Mouse (Mus musculus) heart, embryonic 11.5 days (tissue): Measurements from ENCODE around the gene Dcpp2. TPM values are rescaled to one million over a fixed set of nuclear protein-coding genes. Genes with fewer than 3 reads are reported as not detected.
"Not testable (repeated sequence)": the region's sequence is repeated elsewhere in the genome, so short reads cannot be mapped to it uniquely, and the experiment has no call there.

Source experiments
- ATAC-seq: fragments of 200-750 bp; cut with Nextera tagmentation; replicated peaks from 2 replicates; pipeline ENCODE4 v1.8.0; 2017; ENCODE audit warnings: moderate library complexity; ENCODE audit not compliant: insufficient number of reproducible peaks, low FRiP score, low TSS enrichment
- H3K27ac ChIP-seq: fragments of 300-500 bp; sonication (generic); 2 replicates; pipeline ENCODE4 v1.5.1; 2014; ENCODE audit warnings: mild to moderate bottlenecking, low read depth, low read length
- H3K27me3 ChIP-seq: fragments of 300-500 bp; sonication (generic); 2 replicates; pipeline ENCODE4 v1.6.1; 2014; ENCODE audit warnings: mild to moderate bottlenecking, low read length, mixed read lengths; ENCODE audit not compliant: control insufficient read depth, insufficient read depth
- H3K36me3 ChIP-seq: fragments of 300-500 bp; sonication (generic); 2 replicates; pipeline ENCODE4 v1.6.1; 2014; ENCODE audit warnings: mild to moderate bottlenecking, low read length, moderate library complexity, mixed read lengths; ENCODE audit not compliant: control insufficient read depth, insufficient read depth
- H3K4me1 ChIP-seq: fragments of 300-500 bp; sonication (generic); 2 replicates; pipeline ENCODE4 v1.6.1; 2014; ENCODE audit warnings: low read length; ENCODE audit not compliant: control insufficient read depth, insufficient read depth
- H3K4me2 ChIP-seq: fragments of 300-500 bp; sonication (generic); 2 replicates; pipeline ENCODE4 v1.6.1; 2014; ENCODE audit warnings: mild to moderate bottlenecking, moderate library complexity
- H3K4me3 ChIP-seq: fragments of 300-500 bp; sonication (generic); 2 replicates; pipeline ENCODE4 v1.5.1; 2014; ENCODE audit warnings: low read depth, low read length
- H3K9ac ChIP-seq: fragments of 300-500 bp; sonication (generic); 2 replicates; pipeline ENCODE4 v1.6.1; 2014; ENCODE audit warnings: mild to moderate bottlenecking, low read depth, low read length, moderate library complexity
- H3K9me3 ChIP-seq: fragments of 300-500 bp; sonication (generic); replicated peaks from 2 replicates; pipeline ENCODE4 v1.6.1; 2016; ENCODE audit warnings: low read length; ENCODE audit not compliant: control insufficient read depth
- WGBS: fragments of 180-500 bp; shearing (Covaris S2); extraction: QIAGEN DNeasy Blood & Tissue Kit; methylation state at CpG from one replicate; pipeline ENCODE4 v1.1.7; 2014; ENCODE audit not compliant: insufficient replicate concordance; 5-methylcytosine and 5-hydroxymethylcytosine counted together
- polyA plus RNA-seq: library from polyadenylated mRNA; unstranded; fragments of >200 nt; fragmentation: Nextera tagmentation; extraction: Ambion mirVana; gene quantifications from 2 replicates; pipeline ENCODE4 v1.2.1, GENCODE M21; 2014

Gene Dcpp2
- not detected in 2 replicates for polyA plus RNA-seq

DNA sequence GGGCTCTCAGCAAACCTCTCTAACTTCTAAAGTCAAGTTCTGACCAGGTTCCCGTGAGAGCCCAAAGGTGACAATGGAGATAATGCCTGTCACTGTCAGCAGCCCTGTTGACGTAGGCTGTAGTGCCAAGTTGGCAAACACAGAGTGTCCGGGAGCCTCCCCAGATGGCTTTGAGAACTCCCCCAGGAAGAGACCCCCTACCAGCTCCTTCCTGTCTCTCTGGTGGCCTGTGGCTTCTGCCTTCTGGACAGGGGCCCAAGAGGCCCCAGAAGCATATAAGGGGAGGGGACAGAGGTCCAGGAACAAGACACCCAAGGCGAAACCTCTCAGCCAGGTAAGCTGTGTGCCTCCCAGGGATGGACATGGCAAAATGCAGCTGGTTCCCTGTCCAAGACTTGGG is at the start of gene Dcpp2, which contains the start of gene Dcpp1:
Dcpp2 (plus strand) TSS at position 305 of the 400 bp plus-strand sequence.
Dcpp1 (plus strand) TSS at position 301 of the 400 bp plus-strand sequence.
- H3K9me3 ChIP-seq, H3K36me3 ChIP-seq, H3K4me2 ChIP-seq, H3K4me3 ChIP-seq, H3K4me1 ChIP-seq, H3K9ac ChIP-seq, ATAC-seq, H3K27ac ChIP-seq, H3K27me3 ChIP-seq: not testable (repeated sequence)
- WGBS, result 42% methylated on average over 4 of the region's 4 CpGs

DNA sequence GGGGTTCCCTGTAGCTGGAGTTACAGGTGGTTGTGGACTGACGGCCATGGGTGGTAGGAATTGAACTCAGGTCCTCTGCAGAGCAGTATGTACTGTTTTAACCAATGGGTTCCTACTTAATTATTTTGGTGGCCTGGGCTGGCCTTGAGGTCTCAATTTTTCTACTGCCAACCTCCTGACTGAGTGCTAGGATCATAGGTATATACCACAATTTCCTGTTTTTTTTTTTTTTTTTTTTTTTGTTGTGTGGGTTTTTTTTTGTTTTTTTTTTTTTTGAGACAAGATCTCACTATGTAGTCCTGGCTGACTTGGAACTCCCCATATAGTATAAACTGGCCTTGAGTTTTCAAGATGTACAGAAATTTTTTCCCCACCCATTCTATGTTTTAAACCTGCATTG is 49.5 kb upstream of the Dcpp2 start:
- Histone ChIP-seq H3K9ac (no peak overlapping the region), H3K27me3 (peaks cover 20% of the 10 kb centered on the region), H3K4me3 (no peak overlapping the region), H3K9me3 (0 out of 2 replicates have a peak, but pooled peaks cover 2% of the 10 kb centered on the region), H3K27ac (no peak overlapping the region), H3K36me3 (peaks cover under 1% of the 10 kb centered on the region), H3K4me2 (no peak overlapping the region), H3K4me1 (peaks cover 6% of the 10 kb centered on the region)
- no peak for ATAC-seq
- 100% methylated on average over 1 of the region's 1 CpGs for WGBS

DNA sequence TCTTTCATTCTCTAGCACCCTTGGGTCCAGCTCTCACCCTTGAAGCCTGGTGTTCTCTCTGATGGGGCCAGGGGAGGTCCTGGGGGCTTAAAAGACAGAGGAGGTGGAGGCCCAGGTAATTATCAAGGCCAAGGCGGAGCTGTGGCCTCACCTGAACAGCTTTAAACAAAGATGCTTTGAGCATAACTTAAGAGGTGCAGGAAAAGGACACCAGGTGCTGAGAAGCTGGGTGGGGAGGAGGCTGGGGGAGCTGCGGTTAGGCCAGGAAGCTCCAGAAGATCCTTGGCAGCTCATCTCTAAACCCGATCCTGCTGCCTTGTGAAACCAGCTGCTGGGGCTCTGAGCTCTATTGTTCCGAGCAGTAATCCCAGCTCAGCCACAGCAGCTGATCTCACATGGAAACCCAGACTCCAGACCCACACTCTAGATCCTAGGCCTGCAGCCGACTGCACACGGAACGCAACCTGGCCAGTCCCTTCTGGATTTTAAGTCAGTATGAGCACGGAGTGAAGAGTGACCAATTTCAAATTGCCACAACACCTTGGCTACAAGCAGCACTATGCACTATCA is 44.6 kb upstream of the Dcpp2 start, which contains the start of gene Prss33:
Prss33 (minus strand) TSS at position 51 of the 570 bp plus-strand sequence.
- ATAC-seq, result no peak
- no peak within 1 kb of the TSS for H3K4me3 ChIP-seq
- 71% methylated on average over 8 of the region's 8 CpGs for WGBS

DNA sequence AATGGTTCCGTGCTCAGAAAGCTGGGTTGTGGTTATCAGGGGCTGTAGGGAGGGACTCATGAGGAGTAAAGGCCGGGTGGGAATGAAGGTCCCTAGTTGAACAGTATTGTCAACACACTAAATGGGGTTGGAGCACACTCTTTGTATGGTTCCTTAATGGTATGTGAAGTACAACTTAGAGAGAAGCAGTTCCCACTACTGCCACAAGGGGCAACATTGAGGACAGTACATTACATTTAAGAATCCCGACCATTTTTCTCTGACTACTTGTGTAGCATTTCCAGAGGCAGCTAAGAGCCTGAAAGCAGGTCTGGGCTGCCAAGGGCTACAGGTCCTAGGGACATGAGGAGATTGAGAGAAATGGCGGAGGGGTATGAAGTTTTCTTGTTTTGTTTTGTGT is 39.5 kb upstream of the Dcpp2 start:
- no peak overlapping the region for H3K4me3 ChIP-seq
- no peak overlapping the region for H3K4me2 ChIP-seq
- H3K4me1 ChIP-seq, result 0 out of 2 replicates have a peak, but pooled peaks cover 4% of the 10 kb centered on the region
- ATAC-seq, result no peak
- no peak overlapping the region for H3K27ac ChIP-seq
- H3K36me3 ChIP-seq, result no peaks in the 10 kb centered on the region
- 26% methylated on average over 4 of the region's 4 CpGs for WGBS
- no peaks in the 10 kb centered on the region for H3K9me3 ChIP-seq
- H3K27me3 ChIP-seq, result peaks cover 5% of the 10 kb centered on the region; the same call in 1 of the 2 replicates
- no peak overlapping the region for H3K9ac ChIP-seq

More for the DNA sequence above, 44.6 kb upstream of the Dcpp2 start, which contains the start of gene Prss33:
- H3K27me3 ChIP-seq, result peaks cover 20% of the 10 kb centered on the region
- H3K4me2 ChIP-seq, result no peak within 1 kb of the TSS
- H3K9me3 ChIP-seq, result no peaks in the 10 kb centered on the region
- H3K36me3 ChIP-seq, result no peaks in the 10 kb centered on the region
- no peak within 1 kb of the TSS for H3K9ac ChIP-seq
- no peak within 1 kb of the TSS for H3K27ac ChIP-seq
- H3K4me1 ChIP-seq, result no peaks in the 10 kb centered on the region

DNA sequence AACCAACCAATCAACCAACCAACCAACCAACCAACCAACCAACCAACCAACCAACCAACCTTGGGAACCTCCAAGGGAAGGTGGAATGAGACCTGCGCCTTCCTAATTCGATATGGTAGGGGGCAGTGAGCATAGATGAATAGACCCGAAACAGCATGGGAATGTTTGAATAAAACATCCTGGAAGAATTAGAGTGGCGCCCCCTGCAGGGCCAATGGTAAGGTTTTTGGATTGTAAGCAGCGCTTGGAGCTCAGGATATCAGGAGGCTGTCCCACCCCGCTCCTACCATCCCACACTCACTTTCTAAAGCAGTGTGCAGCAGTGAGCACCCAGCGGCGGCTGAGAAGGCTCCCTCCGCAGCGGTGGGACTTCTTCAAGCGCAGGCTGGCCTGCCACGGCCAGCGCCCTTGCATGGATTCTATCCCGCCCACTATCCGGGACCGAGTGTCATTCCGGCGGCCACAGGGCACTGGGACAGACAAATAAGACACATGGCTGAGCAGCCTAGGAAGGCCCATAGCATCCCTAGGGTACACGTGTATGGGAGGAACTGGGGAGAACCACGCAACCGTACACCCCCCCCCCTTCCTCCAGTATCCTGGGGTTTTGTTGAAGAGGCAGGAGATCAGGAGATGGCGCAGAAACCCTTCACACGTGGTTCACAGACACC is 37.4 kb upstream of the Dcpp2 start:
- H3K9me3 ChIP-seq, result no peaks in the 10 kb centered on the region
- no peak overlapping the region for H3K9ac ChIP-seq
- no peak overlapping the region; the same call in 1 of the 2 replicates for H3K4me3 ChIP-seq
- 34% methylated on average over 23 of the region's 23 CpGs for WGBS
- H3K4me2 ChIP-seq, result peak overlapping the region; percentile 56
- H3K4me1 ChIP-seq, result 0 out of 2 replicates have a peak, but pooled peaks cover 4% of the 10 kb centered on the region
- peak; percentile 42; the same call in 1 of the 2 replicates for ATAC-seq
- no peaks in the 10 kb centered on the region for H3K36me3 ChIP-seq
- no peak overlapping the region for H3K27ac ChIP-seq
- peaks cover 5% of the 10 kb centered on the region; the same call in 1 of the 2 replicates for H3K27me3 ChIP-seq

DNA sequence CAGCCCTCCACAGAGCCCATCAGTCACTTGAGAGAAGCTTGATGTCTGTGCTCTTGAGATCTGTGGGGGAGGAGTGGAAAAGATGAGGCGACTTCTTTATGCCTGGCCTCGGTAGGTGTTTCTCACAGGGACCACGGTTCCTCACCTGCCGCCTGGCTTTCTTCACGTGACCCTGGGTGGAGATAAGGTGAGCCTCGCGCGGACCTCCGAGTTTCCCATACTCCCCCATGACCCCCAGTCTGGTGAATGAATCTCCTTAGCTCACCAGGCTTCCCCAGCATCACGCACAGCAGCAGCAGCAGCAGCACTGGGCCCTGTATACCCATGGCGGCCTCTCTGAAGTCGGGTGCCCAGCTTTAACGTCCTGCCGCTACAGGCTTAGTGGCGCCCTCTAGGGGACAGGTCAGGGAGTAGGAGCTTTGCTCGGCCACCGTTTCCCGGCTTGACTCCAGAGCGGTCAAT is 36.8 kb upstream of the Dcpp2 start, which contains the start of the genes Prss32 and Prss41:
Prss32 (plus strand) TSS at position 44 of the 462 bp plus-strand sequence.
Prss41 (minus strand) TSS at position 361 of the 462 bp plus-strand sequence.
- H3K4me2 ChIP-seq, result peak within 1 kb of the TSS; percentile 56
- H3K9me3 ChIP-seq, result no peaks in the 10 kb centered on the region
- H3K9ac ChIP-seq, result no peak within 1 kb of the TSS
- no peak within 1 kb of the TSS for H3K27ac ChIP-seq
- no peak for ATAC-seq
- peak within 1 kb of the TSS; percentile 17; the same call in 1 of the 2 replicates for H3K4me3 ChIP-seq
- peaks cover 5% of the 10 kb centered on the region; the same call in 1 of the 2 replicates for H3K27me3 ChIP-seq
- 15% methylated on average over 19 of the region's 19 CpGs for WGBS
- H3K4me1 ChIP-seq, result 0 out of 2 replicates have a peak, but pooled peaks cover 4% of the 10 kb centered on the region
- no peaks in the 10 kb centered on the region for H3K36me3 ChIP-seq

DNA sequence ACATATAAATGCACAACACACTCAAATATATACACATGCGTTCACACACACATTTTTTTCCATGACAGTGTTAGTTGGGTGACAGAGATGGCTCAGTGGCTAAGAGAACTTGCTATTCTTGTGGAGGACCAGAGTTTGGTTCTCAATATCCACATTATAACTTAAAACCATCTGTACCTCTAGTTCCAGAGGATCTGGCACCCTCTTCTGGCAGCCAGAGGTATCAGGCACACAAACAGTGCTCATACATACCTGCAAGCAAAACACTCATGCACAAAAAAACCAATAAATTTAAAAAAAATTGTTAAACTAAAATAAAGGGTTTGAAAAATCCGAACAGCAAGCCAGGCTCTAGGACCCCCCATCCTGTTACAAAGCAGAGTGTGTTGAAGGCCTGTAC is 30.7 kb upstream of the Dcpp2 start:
- 63% methylated on average over 2 of the region's 2 CpGs for WGBS

DNA sequence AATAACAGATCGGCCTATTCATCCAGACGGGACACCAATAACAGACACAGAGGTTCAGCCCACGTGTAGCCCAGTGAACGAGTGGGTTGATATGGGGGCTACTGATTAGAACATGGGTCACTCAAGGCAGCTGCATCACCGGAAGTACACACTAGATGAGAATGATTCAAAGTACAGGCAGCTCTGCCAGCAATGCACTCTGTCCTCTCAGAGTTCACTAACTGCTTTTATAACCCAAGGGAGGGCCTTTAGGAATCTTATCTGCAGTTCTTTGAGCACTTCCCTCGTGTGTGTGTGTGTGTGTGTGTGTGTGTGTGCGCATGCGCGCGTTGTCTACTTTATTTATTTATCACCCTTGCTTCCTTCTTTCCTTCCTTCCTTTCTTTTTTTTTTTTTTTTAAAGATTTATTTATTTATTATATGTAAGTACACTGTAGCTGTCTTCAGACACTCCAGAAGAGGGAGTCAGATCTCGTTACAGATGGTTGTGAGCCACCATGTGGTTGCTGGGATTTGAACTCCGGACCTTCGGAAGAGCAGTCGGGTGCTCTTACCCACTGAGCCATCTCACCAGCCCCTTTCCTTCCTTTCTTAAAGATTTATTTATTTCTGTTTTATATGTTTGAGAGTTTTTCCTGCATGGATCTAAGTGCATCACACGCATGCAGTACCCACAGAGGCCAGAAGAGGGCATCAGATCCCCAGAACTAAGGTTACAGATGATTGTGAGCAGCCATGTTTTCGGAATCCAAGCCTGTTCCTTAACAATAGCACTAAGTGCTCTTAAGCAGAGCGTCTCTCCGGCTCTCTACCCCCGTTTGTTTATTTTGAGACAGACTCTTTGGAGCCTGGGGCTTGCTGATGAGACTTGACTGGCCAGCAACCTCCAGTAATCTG is 29.6 kb upstream of the Dcpp2 start:
- Histone ChIP-seq H3K27me3 (no peaks in the 10 kb centered on the region), H3K9me3 (no peaks in the 10 kb centered on the region), H3K4me3 (no peak overlapping the region), H3K4me2 (no peak overlapping the region), H3K9ac (no peak overlapping the region), H3K36me3 (no peaks in the 10 kb centered on the region), H3K4me1 (peaks cover 7% of the 10 kb centered on the region; the same call in 1 of the 2 replicates), H3K27ac (no peak overlapping the region)
- no peak for ATAC-seq
- WGBS, result 49% methylated on average over 18 of the region's 19 CpGs

More for the DNA sequence above, 30.7 kb upstream of the Dcpp2 start:
- Histone ChIP-seq H3K4me1 (peaks cover 7% of the 10 kb centered on the region; the same call in 1 of the 2 replicates), H3K4me3 (no peak overlapping the region), H3K27me3 (no peaks in the 10 kb centered on the region), H3K9me3 (no peaks in the 10 kb centered on the region), H3K4me2 (no peak overlapping the region), H3K36me3 (no peaks in the 10 kb centered on the region), H3K27ac (no peak overlapping the region), H3K9ac (no peak overlapping the region)
- ATAC-seq, result no peak
